Mouse (Mus musculus): ENCODE data around the gene Slc51a.

Gene Slc51a

DNA sequence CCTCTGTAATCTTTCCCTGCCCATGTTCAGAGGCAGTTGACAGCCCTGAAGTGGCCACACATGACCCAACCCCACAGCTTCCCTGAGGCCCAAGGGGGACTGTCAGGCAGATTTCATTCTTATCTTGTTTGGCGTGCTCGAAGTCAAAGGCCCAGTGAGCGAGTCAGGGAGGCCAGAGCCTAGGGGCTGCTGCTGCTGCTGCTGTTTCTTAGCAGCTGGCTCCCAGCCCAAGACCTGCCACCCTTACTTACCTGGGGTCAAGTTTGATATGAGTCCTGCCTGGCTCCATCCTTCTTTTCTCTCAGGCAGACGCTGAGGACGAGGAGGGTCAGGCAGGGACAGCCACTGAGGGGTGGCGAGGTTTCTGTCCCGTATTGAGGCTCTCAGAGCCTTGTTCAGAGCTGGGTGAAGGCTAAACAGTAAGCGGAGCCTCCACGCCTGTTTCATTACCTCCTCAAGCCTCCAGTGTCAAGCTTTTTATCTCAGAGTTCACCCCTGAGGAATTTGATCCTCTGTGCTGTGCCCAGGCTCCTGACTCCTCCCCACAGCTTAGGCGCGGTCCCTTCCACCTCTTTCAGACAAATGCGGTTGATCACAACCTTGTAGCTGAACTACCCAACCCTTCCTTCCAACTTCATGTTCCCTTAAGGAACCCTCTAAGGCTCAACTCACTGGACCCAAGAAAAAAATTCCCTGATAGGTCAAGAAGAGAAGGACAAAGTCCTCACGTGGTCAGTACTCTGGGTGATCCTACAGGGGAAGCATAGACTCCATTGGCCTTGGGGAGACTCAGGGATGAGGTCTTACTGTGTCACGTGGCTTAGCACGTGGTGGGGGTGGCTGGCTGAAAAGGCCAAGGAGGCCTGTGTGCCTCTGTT is at the start of gene Slc51a:
TSS of gene Slc51a (minus strand) at position 646 of the 878 bp plus-strand sequence.
- DNase-seq (ENCODE audit: low spot score in 2 of 2): no peak

DNA sequence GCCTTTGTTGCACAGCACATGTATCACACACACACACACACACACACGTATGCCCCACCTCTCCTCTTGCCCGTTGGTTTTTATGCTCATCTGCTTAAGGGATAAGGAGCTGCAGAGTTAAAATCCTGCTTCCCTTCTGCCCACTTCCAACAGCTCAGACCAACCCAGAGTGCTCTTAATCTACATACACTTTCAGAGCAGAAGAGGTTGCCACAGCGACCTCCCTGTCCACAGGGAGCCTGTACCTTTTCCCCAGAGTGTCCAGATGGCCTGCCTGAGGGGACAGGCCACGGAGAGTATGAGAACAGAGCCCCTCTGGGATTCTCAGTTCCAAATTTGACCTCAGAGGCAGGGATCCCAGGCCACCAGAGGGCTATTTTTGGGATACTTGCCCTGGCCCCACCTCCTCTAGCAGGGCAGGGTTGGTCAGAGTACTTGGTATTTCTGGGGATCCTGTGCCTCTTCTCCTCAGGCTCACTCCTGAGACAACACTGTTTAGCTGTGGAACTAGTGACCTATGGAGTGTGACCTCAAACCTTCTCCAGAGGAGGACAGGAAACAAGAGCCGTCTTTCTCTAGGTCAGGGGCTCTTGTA is 47.6 kb upstream of the Slc51a start:
- no peak for DNase-seq (ENCODE audit: low spot score in 2 of 2)

GRCm38 (mm10) chr16:32532878-32533826 is 45.5 kb upstream of the Slc51a start:
- DNase-seq (ENCODE audit: low spot score in 2 of 2): no peak

DNA sequence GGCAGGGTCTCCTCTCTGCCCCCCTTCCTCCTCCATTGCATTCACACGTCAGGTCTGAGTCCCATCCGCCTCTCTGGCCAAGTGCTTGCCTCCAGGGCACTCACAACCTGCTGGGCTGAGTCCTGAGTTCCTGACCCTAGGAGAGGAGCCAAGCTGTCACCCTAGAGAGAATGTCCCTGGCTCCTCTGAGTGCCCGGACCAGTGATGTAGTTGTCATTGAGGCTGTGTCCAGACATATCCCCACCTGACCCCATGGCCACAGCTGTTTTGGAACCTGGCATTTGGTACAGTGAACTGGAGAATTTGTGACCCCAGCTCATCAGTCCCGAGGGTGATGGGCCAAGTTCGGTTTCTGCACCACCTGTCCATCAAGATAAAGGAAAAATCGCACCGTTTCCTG is 39.2 kb upstream of the Slc51a start:
- no peak for DNase-seq (ENCODE audit: low spot score in 2 of 2)

DNA sequence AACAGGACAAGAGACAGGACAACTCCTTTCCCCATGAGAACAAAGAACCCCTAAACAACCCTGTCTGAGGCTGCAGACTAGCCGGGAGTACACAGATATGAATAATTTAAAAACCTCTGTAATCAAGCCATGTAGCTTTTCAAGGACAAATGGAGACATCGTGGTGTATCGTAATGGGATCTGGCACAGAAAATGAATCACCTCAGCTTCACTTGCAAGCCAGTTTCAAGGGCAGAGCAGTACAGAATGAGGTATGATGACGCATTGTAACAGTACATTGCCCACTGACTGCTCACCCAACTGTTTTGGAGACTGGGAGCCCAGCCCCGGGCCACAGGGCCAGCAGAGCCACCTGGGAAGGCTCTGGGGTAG is 36.6 kb upstream of the Slc51a start:
- DNase-seq (ENCODE audit: low spot score in 2 of 2): no peak

DNA sequence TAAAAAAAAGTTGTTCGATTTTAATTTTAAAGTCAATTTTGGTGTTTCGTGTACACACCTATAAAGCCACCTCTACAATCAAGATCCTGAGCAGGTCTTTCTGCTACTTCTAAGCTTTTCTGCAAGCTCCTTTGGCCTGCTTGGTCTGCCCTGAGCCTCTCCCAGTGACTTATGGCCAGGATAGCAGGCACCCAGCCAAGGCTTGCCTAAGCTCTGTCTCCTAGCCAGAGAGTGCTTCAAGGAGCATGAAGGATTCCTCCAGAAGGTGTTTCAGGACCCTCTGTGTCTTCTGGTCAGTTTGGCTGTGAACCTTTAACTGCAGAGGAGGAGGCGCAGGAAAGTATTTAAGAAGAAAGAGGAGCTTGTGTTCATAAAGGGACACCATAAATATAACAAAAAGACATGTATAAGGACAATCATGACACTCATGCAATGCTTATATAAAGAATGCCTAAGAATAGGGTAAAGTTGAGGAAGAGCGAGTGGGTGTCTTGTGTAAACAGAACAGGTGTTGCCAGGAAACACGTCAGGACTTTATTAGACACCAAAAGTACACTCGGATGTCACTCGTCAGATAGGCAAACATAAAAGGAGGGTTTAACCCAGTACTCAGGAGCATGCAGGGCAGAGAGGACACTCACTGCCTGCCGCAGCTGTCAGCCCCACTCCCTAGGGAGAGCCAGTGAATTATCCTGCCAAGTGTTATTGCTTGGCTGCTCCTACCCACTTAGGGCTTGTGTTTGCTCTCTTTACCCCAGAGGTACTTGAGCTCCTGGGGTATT is 36.0 kb upstream of the Slc51a start:
- no peak for DNase-seq (ENCODE audit: low spot score in 2 of 2)

DNA sequence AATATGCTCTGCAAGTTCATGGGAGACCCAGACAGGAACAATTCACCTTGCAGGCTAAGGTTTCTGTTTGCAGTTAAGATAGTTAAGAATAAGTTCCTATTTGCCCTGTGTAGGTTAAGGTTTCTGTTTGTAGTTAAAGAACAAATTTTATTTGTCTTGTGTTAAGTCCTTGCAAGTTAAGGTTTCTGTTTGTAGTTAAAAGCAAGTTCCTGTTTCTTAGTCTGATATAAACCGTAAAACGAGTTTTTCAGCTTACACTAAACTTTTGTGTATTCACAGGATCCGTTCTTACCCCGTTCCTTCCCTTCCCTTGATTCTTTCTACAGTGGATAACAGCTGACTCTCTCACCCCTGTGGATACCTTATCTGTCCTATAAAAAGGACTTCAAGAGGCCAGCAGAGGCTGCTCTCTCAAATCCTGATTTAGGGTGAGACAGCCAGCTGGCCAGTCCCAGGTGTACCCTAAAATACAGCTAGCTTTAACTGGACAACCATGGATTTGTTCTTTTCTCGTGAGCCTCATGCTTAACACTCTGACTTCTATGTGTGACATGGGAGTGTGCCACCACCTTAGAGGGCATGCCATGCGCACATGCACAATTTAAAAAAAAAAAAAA is 35.0 kb upstream of the Slc51a start:
- no peak for DNase-seq (ENCODE audit: low spot score in 2 of 2)

- DNase-seq (ENCODE audit: low spot score in 2 of 2): peak; percentile 45 to 59
Observed at GRCm38 (mm10) chr16:32520372-32520748, 32.7 kb upstream of the Slc51a start.

DNA sequence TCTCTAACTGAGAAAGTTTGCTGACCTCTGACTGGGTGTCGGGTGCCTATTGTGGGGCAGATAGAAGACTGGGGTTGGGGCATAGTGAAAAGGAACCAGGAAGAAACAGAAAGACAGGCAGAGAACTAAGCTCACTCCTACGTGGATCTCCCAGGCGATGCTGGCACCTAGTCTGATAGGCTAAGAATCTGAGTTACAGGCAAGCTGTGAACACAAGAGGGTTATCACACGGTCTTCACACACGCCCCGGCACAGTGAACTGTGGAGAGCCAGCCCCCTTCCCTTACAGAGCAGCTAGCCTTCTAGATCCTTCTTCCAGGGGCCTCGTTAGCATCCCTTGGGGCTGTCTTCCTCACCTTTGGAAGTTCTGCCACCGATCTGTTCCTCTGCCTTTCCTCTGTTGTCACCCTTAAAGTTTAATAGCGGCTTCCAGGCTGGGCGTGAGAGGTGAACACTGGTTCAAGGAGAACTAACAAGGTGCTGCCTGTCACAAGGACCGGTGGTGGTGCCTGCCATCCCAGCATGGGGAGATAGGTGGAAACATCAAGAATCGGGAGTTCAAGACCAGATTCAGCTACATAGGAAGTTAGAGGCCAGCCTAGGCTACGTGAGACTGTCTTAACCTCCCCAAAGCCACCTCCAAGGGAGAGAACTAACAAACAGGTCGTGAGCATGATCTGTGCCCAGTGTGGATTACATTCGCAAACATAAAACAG is 32.1 kb upstream of the Slc51a start:
- DNase-seq (ENCODE audit: low spot score in 2 of 2): no peak

DNA sequence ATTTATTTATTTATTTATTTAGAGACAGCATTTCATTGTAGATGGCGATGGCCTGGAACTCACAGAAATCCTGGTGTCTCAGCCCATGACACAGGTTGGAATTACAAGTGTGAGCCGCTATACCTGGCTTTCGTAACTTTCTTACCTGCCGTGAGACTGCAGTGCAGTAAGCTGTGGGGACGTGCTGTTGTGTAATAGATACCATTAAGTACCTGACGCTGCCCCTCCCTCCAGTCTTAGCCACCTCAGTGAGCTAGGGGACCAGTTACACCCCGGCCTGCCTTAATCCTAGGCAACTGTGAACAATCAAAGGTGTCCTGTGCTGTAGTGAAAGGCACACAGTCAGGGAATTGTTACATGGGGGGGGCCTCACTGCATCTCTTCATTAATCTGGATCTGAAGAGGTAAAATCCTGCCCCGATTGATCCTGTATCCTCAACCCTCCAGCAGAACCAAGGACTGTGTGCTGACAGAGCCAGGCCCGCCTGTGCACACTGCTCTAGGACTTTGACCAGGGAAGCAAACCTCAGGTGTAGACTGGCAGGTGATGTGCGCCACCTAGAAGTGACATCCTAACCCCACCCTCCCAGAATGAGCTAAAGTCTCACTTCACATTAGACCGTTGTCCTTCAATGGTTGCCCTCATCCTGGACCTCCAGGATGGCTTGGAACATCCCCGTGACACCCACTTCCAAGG is 30.3 kb upstream of the Slc51a start:
- no peak for DNase-seq (ENCODE audit: low spot score in 2 of 2)

DNA sequence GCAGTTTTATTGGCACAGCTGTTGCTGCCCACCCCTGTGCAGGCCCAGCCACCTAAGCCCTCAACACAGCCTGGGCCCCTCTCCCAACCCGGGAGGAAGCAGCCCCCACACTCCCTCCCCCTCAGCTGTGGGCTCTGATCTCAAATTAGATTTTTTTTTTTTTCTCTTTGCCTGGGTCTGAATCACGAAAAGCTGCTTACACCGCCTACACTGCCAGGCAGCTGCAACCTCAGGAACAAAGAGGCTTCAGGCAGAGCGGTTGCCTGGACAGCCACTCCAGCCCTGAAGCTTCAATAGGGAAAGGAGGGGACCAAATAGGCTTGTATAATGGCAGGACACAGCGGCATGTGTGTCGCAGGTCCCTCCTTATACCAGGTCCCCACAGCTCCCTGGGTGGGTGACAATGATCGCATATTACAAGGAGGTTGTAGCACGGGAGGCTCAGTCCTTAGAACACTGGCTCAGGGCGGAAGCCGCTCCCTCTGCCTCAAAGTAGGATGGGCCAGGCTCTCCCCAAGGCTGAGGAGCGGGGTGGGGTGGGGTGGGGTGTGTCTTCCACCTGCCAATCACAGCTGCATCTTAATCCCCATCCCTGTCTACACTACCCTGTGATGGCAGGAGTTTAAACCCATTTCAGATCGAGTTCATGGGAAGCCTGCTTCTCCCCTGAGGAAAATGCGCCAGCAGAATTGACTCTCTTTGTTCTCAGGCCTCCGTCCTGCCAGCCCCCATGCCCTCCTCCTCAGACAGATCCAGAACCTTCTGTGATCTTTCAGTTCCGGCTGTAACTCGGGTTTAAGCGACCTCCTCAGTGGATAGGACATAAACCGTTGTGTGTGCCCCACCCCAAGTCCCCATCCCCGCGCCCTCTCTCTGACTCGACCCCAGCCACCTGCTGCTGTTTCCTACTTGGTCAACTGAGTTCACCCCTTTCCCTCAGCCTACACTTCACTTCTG is 28.6 kb upstream of the Slc51a start:
- DNase-seq (ENCODE audit: low spot score in 2 of 2): no peak

DNA sequence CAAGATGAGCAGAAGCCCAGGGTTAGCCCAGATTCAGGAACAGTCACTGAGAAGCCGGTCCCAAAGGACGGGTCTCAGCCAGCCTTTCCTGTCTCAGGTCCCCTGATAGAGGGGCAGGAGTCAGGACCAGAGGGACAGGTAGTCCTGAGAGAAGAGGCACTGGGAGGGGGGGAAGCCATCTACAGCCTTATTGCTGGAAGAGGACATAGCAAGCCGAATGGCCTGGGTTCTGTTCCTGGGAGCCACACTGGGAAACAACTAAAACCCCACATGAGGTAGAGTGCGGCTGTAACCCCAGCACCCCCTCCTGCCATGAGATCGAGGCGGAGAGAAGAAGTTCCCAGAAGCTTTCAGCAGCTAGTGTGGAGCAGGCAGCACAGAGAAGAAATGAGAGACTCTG is 26.3 kb upstream of the Slc51a start:
- DNase-seq (ENCODE audit: low spot score in 2 of 2): no peak

- no peak for DNase-seq (ENCODE audit: low spot score in 2 of 2)
Observed at GRCm38 (mm10) chr16:32513401-32513800, 25.7 kb upstream of the Slc51a start.

DNA sequence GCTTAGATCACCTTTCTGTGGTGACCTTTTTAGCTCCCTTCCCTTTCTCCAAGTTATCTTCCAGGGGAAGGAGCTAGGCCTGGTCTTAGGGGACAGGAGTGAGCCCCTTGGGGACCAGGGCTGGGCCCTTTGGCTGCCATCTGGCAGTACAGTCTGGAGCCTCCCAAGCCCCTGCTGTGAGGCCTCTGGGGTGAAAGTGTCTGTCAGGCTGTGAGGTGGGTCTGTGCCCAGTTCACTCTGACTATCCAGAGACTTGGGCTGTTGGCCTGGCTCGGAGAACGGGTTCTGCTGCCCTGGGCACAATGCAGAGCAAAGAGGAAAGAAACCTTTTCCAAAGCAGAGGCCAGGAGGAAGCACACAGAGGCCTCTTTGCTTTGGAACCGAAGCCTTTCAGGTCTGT is 25.2 kb upstream of the Slc51a start:
- no peak for DNase-seq (ENCODE audit: low spot score in 2 of 2)

- no peak for DNase-seq (ENCODE audit: low spot score in 2 of 2)
Observed at GRCm38 (mm10) chr16:32511827-32512490, 24.3 kb upstream of the Slc51a start.

- no peak for DNase-seq (ENCODE audit: low spot score in 2 of 2)
Observed at GRCm38 (mm10) chr16:32511338-32511734, 23.7 kb upstream of the Slc51a start.

DNA sequence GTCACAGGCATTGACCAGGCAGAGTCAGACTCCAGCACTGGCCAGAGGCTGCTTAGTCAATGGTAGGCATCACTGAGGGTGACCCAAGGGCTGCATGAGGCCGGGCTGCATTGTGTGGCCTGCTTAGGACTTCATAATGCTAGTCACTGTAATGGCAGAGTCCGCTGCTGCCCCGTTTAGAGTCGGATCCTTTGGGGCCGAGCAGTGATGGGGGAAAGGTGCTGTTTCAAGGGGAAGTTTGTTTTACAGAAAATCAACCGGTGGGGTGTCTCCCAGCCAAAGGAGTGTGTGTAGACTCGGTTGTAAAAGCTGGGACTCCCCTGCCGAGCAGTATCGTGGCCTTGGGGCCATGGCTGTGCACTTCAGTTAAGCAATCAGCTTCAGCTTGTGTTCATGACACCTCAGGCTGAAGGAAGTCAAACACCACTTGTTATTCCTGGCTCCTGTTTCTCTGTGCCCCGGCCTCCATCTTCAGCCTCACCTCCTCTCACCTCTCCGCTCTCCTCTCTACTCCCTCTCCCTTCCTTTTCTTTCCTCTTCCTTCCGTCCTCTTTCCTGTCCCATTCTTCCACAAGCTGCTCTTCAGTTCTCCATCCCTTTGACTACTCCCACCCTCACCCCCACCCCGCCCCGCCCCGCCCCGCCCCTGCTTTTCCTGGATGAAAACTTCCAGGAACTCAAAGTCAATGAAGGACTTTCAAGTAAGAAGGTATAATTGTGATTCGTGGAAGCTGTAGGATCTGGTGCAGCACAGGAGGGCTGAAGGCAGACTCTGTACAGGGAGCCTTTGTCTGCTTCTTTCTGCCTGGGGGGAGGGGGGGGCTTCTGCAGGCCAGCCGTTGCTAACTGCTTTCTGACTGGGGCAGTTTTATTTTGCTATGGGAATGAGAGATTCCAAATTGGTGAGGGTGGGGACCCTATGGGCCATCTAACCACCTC is 23.0 kb upstream of the Slc51a start:
- DNase-seq (ENCODE audit: low spot score in 2 of 2): no peak
